Mouse (Mus musculus) spleen, embryonic (tissue): ENCODE data around the gene Tmem115.

Source experiments
- CTCF ChIA-PET: fragments of 350-600 bp; sonication (Branson Sonifier 250); formaldehyde crosslinking; loops from one replicate; lab custom pipeline; 2022; lab: Charles Lee

Gene Tmem115

GRCm38 (mm10) chr9:107549297-107550074 is 15.7 kb downstream of the Tmem115 start:
- CTCF ChIA-PET = interaction anchor here (0.7 to 1.4 kb wide), 2 partner anchors 13 to 1017 kb away, joined by 3 to 7 read pairs; partner anchors contain the start of gene Tusc2

GRCm38 (mm10) chr9:107550491-107551116 is 16.9 kb downstream of the Tmem115 start:
- CTCF ChIA-PET = interaction anchor here (0.7 to 1.4 kb wide), 2 partner anchors 12 to 1016 kb away, joined by 3 to 7 read pairs; partner anchors contain the start of gene Tusc2

- CTCF ChIA-PET = interaction anchor here (1.4 kb wide), 1 partner anchor 12 kb away, joined by 3 read pairs; the partner anchor contains the start of gene Tusc2
Observed at GRCm38 (mm10) chr9:107551117-107551889, 17.6 kb downstream of the Tmem115 start, which contains the start of gene Rassf1. Gene Rassf1, plus strand, starts transcription at chr9:107551555.

GRCm38 (mm10) chr9:107551890-107552355 is 18.2 kb downstream of the Tmem115 start:
- CTCF ChIA-PET = no interaction called here

- CTCF ChIA-PET = no interaction called here
Observed at GRCm38 (mm10) chr9:107552690-107553393, 19.1 kb downstream of the Tmem115 start.

- CTCF ChIA-PET = interaction anchor here (0.7 kb wide), 1 partner anchor 10 kb away, joined by 5 read pairs; no protein-coding TSS in a partner anchor
Observed at GRCm38 (mm10) chr9:107553541-107554318, 20.0 kb downstream of the Tmem115 start.

- CTCF ChIA-PET = no interaction called here
Observed at GRCm38 (mm10) chr9:107554319-107554825, 20.6 kb downstream of the Tmem115 start.

- CTCF ChIA-PET = no interaction called here
Observed at GRCm38 (mm10) chr9:107555031-107555457, 21.3 kb downstream of the Tmem115 start.

GRCm38 (mm10) chr9:107555701-107556100 is 22.0 kb downstream of the Tmem115 start:
- CTCF ChIA-PET = interaction anchor here (1.1 kb wide), 1 partner anchor 9 kb away, joined by 4 read pairs; no protein-coding TSS in a partner anchor

- CTCF ChIA-PET = interaction anchor here (0.8 to 1.1 kb wide), 2 partner anchors 9 kb away, joined by 3 to 4 read pairs; no protein-coding TSS in a partner anchor
Observed at GRCm38 (mm10) chr9:107556346-107556745, 22.6 kb downstream of the Tmem115 start.

GRCm38 (mm10) chr9:107563029-107563581 is 29.4 kb downstream of the Tmem115 start, which contains the start of gene Tusc2:
Gene Tusc2, plus strand, starts transcription at chr9:107563255.
- CTCF ChIA-PET = interaction anchor here (1.0 to 1.1 kb wide), 2 partner anchors 13 to 20 kb away, joined by 3 read pairs; no protein-coding TSS in a partner anchor

GRCm38 (mm10) chr9:107565556-107565955 is 31.8 kb downstream of the Tmem115 start:
- CTCF ChIA-PET = interaction anchor here (0.6 to 1.3 kb wide), 4 partner anchors 9 to 112 kb away, joined by 3 to 4 read pairs (median 4); partner anchors contain the start of gene Naa80

- CTCF ChIA-PET = interaction anchor here (0.8 kb wide), 2 partner anchors 9 to 22 kb away, joined by 3 to 4 read pairs; no protein-coding TSS in a partner anchor
Observed at GRCm38 (mm10) chr9:107566041-107566709, 32.4 kb downstream of the Tmem115 start.

GRCm38 (mm10) chr9:107566855-107567254 is 33.1 kb downstream of the Tmem115 start:
- CTCF ChIA-PET = interaction anchor here (0.8 kb wide), 1 partner anchor 22 kb away, joined by 4 read pairs; no protein-coding TSS in a partner anchor

- CTCF ChIA-PET = no interaction called here
Observed at GRCm38 (mm10) chr9:107567702-107568319, 34.1 kb downstream of the Tmem115 start, which contains the start of gene Hyal2. Gene Hyal2, plus strand, starts transcription at chr9:107567945.

GRCm38 (mm10) chr9:107568331-107569261 is 34.9 kb downstream of the Tmem115 start:
- CTCF ChIA-PET = no interaction called here
